Mouse (Mus musculus): Measurements from ENCODE around the gene Dnah3. TPM values are rescaled to one million over a fixed set of nuclear protein-coding genes. Genes with fewer than 3 reads are reported as not detected.

Gene Dnah3
- polyA plus RNA-seq, 1 experiment from 2014 or later: 0.40 TPM

DNA sequence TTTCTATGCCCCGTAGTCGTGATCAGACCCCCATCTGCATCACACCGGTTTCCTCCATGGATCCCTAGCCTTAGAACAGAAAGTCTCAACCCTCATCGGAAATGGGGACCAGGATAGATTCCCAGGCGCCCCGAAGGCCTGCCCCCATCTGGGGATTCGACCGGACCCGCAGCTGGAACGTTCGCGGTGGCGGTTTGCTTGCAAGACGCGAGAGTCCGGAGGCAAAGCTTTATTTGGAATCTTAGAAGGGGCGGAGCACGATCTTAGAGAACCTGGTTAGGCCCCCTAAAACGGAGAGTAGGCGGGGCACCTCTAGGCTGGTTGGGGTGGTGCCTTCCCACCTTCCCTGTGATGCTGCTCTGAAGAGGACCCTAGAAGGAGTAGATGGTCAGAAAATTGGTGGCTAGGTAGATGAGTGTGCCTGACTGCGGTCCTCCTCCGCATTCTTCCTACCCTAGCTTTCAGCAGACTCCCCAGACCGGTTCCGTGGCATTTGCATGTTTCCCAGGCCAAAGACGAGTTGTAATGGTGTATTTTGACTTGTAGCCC, 8.0 kb upstream of the Dnah3 start:
- Histone ChIP-seq H3K27me3 (no peaks in the 10 kb centered on the region), H3K4me1 (peaks cover 21% of the 10 kb centered on the region), H3K4me2 (peak overlapping the region; percentile 72), H3K27ac (peak overlapping the region; percentile 82), H3K36me3 (0 out of 2 replicates have a peak, but pooled peaks cover 6% of the 10 kb centered on the region), H3K4me3 (peak overlapping the region; percentile 79), H3K9me3 (no peaks in the 10 kb centered on the region), H3K9ac (peak overlapping the region; percentile 72)
- ATAC-seq (ENCODE audit: borderline replicate concordance, extremely low read depth, low FRiP score, low TSS enrichment): peak; percentile 49
- 2% methylated on average over 25 of the region's 25 CpGs for WGBS

DNA sequence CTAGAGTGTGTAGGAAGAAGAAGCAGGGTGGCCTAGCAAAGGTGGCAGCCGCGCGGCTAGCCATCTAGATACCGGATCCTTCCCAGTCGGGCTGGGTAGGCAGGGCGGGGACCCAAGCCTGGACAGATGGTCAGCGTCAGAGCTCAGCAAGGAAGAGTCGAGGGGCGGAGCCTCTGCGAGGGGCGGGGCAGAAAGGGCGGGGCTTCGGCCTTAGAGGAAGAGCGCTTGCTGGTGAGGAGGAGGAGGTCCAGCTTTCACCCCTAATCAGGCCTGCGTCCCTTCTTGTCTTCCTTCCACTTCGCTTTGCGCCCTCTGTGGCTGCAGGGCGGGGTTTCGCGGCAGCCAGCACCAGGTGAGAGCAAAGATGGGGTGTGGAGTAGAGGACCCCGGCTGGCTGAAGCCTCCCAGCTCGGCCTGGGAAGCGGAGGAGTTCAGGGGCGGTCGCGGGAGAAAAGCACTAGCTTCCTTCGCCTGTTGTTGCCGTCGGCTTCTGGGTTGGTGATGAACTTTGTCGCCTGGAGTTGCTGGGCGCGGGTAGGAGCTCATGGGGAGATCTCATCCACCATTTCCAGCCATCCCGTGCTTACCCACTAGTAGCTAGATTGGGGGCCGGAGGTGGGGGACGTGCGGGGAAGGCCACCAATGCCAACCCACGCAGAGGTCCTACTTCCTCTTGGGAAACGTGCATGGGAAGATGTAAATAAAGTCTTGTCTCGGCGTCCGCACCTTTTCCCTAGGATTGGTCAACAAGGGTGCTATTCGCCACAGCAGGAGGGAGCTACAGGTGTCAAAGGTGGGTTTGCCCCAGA, 7.3 kb upstream of the Dnah3 start, which contains the start of gene Tmem159:
Gene Tmem159 (plus strand): TSS at position 190 of the 809 bp plus-strand sequence.
- H3K27me3 ChIP-seq: no peaks in the 10 kb centered on the region
- 0 out of 2 replicates have a peak, but pooled peaks cover 6% of the 10 kb centered on the region for H3K36me3 ChIP-seq
- ATAC-seq (ENCODE audit: borderline replicate concordance, extremely low read depth, low FRiP score, low TSS enrichment): peak; percentile 92
- peak within 1 kb of the TSS; percentile 79 for H3K4me3 ChIP-seq
- H3K27ac ChIP-seq: peak within 1 kb of the TSS; percentile 82
- H3K9me3 ChIP-seq: no peaks in the 10 kb centered on the region
- H3K4me2 ChIP-seq: peak within 1 kb of the TSS; percentile 72
- peak within 1 kb of the TSS; percentile 72 for H3K9ac ChIP-seq
- peaks cover 23% of the 10 kb centered on the region for H3K4me1 ChIP-seq
- under 1% methylated on average over 42 of the region's 42 CpGs for WGBS

DNA sequence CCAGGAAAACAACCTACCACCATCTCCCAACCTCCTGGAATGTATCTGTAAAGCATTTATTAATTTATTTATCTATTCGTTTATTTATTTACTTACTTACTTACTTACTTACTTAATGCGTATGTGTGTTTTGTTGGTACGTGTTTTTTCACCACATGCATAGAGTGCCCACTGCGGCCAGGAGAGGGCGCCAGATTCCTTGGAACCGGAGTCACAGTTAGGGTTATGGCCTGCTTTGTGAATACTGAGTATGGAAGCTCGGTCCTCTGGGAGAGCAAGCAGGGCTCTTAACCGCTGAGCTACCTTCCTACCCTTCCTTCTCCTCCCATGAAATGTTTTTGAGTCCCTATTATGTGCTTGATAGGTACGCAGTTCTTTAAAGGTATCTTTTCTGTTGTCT, 3.3 kb upstream of the Dnah3 start:
- no peaks in the 10 kb centered on the region for H3K36me3 ChIP-seq
- no peak overlapping the region for H3K4me2 ChIP-seq
- H3K27me3 ChIP-seq: no peaks in the 10 kb centered on the region
- H3K4me1 ChIP-seq: peaks cover 10% of the 10 kb centered on the region
- 22% methylated on average over 9 of the region's 9 CpGs for WGBS
- no peak overlapping the region for H3K27ac ChIP-seq
- H3K9ac ChIP-seq: no peak overlapping the region
- H3K9me3 ChIP-seq: no peaks in the 10 kb centered on the region
- H3K4me3 ChIP-seq: no peak overlapping the region
- no peak for ATAC-seq (ENCODE audit: borderline replicate concordance, extremely low read depth, low FRiP score, low TSS enrichment)

DNA sequence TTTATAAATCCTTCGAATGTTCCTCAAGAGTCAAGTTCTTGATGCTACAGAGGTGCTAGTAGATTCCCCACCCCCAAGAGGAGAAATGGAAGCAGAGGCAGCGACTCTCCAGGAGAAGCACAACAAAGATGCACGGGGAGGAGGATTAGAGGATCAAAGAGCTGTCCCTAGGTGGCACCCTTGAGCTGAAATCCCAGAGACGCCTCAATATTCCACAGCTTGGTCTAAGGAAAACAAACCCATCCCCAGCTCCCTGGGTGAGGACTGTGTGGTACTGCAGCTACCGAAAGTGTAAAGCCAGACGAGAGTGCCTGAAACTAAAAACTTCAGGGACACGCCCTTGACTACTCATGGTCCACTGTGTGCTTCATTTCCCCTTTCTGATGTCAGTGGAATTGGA, 2.8 kb upstream of the Dnah3 start:
- H3K36me3 ChIP-seq: no peaks in the 10 kb centered on the region
- no peaks in the 10 kb centered on the region for H3K9me3 ChIP-seq
- H3K9ac ChIP-seq: no peak overlapping the region
- H3K4me3 ChIP-seq: no peak overlapping the region
- H3K27me3 ChIP-seq: no peaks in the 10 kb centered on the region
- no peak overlapping the region for H3K27ac ChIP-seq
- 0 out of 2 replicates have a peak, but pooled peaks cover 6% of the 10 kb centered on the region for H3K4me1 ChIP-seq
- 0 out of 2 replicates have a peak overlapping the region, but pooled peaks have one; percentile 14 for H3K4me2 ChIP-seq
- WGBS: 5% methylated on average over 7 of the region's 7 CpGs
- peak; percentile 37; the same call in 1 of the 2 replicates for ATAC-seq (ENCODE audit: borderline replicate concordance, extremely low read depth, low FRiP score, low TSS enrichment)

DNA sequence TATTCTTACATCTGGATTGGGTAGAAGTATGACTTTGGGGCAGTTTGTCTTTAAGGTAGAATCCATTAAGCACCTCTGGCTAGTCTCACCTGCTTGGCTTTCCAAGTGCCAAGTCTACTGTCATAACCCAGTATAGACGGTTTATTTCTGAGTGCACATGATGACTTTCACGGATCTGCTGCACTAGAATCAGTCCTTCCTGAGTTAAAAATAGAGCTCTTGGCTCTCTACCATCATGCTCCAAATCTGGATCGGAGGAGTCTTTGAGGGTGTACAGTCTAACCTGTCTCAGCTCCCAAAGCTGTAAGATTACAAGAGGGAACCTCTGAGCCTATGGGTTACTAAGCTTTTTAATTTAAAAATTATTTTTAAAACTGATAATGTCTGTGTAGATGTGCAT, 864 bp downstream of the Dnah3 start:
- WGBS: 76% methylated on average over 3 of the region's 3 CpGs
- Histone ChIP-seq H3K4me3 (no peak overlapping the region), H3K4me1 (0 out of 2 replicates have a peak, but pooled peaks cover 3% of the 10 kb centered on the region), H3K9me3 (no peaks in the 10 kb centered on the region), H3K27ac (no peak overlapping the region), H3K36me3 (no peaks in the 10 kb centered on the region), H3K4me2 (no peak overlapping the region), H3K9ac (no peak overlapping the region), H3K27me3 (no peaks in the 10 kb centered on the region)
- ATAC-seq (ENCODE audit: borderline replicate concordance, extremely low read depth, low FRiP score, low TSS enrichment): no peak

DNA sequence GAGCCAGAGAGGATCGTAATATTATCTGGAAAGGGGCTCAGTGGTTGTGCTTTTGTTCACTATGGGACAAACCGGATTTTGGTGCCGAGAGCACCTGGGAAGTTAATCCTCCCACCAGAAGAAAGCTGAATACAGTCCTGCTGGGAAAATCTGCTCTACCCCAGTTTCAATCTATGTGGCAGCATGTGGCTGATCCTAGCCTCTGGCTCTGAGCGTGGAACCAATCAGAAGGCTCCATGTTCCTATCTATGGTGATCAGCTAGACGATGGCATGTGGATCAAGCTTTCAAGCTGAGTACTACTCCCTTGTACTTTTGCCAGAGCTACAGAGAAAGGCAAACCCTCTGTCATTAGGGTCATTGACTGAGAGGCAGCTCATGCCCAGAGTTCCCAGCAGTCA, 2.0 kb downstream of the Dnah3 start:
- WGBS: 43% methylated on average over 5 of the region's 5 CpGs
- Histone ChIP-seq H3K4me2 (no peak overlapping the region), H3K4me1 (0 out of 2 replicates have a peak, but pooled peaks cover 2% of the 10 kb centered on the region), H3K9ac (no peak overlapping the region), H3K9me3 (no peaks in the 10 kb centered on the region), H3K27ac (no peak overlapping the region), H3K27me3 (no peaks in the 10 kb centered on the region), H3K36me3 (no peaks in the 10 kb centered on the region), H3K4me3 (no peak overlapping the region)
- ATAC-seq (ENCODE audit: borderline replicate concordance, extremely low read depth, low FRiP score, low TSS enrichment): no peak

DNA sequence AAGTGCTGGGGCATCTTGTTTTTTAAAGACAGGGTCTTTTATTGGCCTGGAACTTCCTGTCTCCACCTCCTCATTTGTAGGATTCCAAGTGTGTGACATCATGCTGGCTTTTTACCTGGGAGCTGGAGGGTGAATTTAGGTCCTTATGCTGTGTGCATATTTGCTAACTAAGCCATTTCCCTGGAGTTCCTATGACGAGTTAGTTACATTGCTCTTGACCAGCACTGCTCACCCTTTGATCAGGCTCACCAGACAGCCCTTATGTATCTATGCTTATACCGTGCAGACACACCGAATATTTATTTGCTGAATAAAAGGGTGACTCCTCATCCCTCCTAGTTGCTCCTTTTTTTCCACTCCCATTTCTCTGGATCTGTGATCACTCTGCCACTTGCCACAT, 14.9 kb downstream of the Dnah3 start:
- Histone ChIP-seq H3K36me3 (no peaks in the 10 kb centered on the region), H3K9me3 (no peaks in the 10 kb centered on the region), H3K27me3 (no peaks in the 10 kb centered on the region), H3K9ac (no peak overlapping the region), H3K4me2 (no peak overlapping the region), H3K27ac (no peak overlapping the region), H3K4me1 (no peaks in the 10 kb centered on the region), H3K4me3 (no peak overlapping the region)
- peak; percentile 23; the same call in 1 of the 2 replicates for ATAC-seq (ENCODE audit: borderline replicate concordance, extremely low read depth, low FRiP score, low TSS enrichment)
- 50% methylated on average over 3 of the region's 3 CpGs for WGBS

DNA sequence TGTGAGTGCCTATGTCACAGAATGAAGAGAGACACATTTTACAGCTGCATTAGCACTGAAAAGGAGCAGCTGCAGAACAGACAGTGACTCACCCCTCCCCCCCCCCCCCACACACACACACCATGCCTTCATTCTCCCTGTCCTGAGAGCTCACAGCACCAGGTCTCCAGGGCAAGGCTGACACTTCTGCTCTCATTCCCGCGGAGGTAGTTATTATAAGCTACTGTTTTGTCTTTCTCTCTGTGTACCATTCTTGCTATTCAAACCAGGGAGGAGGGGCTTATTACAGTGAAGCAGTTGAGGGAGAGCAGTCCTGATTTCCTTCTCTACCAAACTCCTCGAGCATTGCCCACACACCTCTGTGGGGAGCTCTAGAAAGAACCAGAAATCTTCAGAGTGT, 25.9 kb downstream of the Dnah3 start:
- Histone ChIP-seq H3K36me3 (no peaks in the 10 kb centered on the region), H3K4me2 (no peak overlapping the region), H3K9ac (no peak overlapping the region), H3K4me1 (no peaks in the 10 kb centered on the region), H3K4me3 (no peak overlapping the region), H3K27me3 (no peaks in the 10 kb centered on the region), H3K9me3 (no peaks in the 10 kb centered on the region), H3K27ac (no peak overlapping the region)
- 31% methylated on average over 3 of the region's 3 CpGs for WGBS
- ATAC-seq (ENCODE audit: borderline replicate concordance, extremely low read depth, low FRiP score, low TSS enrichment): no peak

DNA sequence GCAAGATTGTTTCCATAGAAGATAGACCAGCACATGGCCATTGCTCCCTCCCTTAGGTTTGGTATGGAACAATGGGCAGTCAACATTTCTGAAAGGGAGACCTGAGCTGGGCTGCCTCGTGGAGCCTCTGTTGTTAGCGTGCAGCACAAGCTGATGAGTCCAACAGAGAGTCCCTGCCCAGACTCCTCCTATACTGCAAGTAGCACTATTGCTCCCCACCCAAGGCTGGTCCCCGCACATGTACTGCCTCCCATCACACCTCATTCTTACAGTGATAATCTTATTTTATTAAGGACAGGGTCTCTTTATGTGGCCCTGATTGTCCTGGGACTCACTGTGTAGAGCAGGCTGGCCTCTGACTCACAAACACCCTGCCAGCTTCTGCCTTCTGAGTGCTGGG, 27.0 kb downstream of the Dnah3 start:
- 76% methylated on average over 3 of the region's 3 CpGs for WGBS
- no peaks in the 10 kb centered on the region for H3K27me3 ChIP-seq
- no peak for ATAC-seq (ENCODE audit: borderline replicate concordance, extremely low read depth, low FRiP score, low TSS enrichment)
- H3K36me3 ChIP-seq: no peaks in the 10 kb centered on the region
- H3K4me1 ChIP-seq: no peaks in the 10 kb centered on the region
- H3K27ac ChIP-seq: no peak overlapping the region
- no peak overlapping the region for H3K4me2 ChIP-seq
- no peaks in the 10 kb centered on the region for H3K9me3 ChIP-seq
- no peak overlapping the region for H3K4me3 ChIP-seq
- H3K9ac ChIP-seq: no peak overlapping the region

DNA sequence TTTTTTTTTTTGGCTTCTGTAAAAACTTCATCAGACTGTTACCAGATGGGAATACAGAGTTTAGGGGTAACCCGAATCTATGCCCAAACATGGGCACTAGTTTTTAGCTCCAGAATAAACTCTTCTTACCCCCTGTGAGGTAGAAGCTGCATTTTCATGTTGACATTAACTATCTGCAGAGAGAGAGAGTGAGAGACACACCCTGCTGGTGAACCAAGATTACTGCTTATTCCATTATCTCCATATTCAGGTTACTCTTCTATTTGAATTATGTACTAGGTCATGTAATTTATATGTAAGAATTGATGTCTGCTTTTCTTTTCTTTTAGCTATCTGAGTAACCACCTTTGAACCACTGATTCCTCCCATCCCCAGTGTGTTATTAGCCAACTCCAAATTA, 31.0 kb downstream of the Dnah3 start:
- no peak overlapping the region for H3K4me3 ChIP-seq
- H3K4me2 ChIP-seq: no peak overlapping the region
- no peaks in the 10 kb centered on the region for H3K9me3 ChIP-seq
- H3K9ac ChIP-seq: no peak overlapping the region
- no peaks in the 10 kb centered on the region for H3K36me3 ChIP-seq
- WGBS: 66% methylated on average over 1 of the region's 1 CpGs
- no peaks in the 10 kb centered on the region for H3K27me3 ChIP-seq
- H3K27ac ChIP-seq: no peak overlapping the region
- ATAC-seq (ENCODE audit: borderline replicate concordance, extremely low read depth, low FRiP score, low TSS enrichment): no peak
- H3K4me1 ChIP-seq: no peaks in the 10 kb centered on the region

DNA sequence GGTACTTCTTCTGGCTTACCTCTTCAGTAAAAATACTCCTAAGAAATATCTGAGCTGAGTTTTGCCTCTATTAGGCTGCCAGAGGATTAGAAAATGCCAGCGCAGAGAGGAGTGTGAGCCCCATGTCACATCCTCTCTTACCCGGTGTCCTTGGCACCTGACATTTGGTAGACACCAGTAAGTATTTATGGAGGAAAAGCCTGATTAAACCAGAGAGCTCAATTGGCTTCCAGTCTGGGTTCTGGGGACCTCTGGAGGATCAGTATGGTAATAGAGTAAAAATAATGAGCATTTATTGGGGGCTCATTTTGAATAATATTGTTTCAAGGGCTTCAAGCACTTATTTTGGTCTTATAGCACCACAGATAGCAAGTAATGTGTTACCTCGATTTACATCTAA, 39.6 kb downstream of the Dnah3 start:
- Histone ChIP-seq H3K4me2 (no peak overlapping the region), H3K27me3 (no peaks in the 10 kb centered on the region), H3K4me3 (no peak overlapping the region), H3K9me3 (no peaks in the 10 kb centered on the region), H3K27ac (no peak overlapping the region), H3K4me1 (no peaks in the 10 kb centered on the region), H3K9ac (no peak overlapping the region), H3K36me3 (no peaks in the 10 kb centered on the region)
- 75% methylated on average over 3 of the region's 3 CpGs for WGBS
- ATAC-seq (ENCODE audit: borderline replicate concordance, extremely low read depth, low FRiP score, low TSS enrichment): no peak

DNA sequence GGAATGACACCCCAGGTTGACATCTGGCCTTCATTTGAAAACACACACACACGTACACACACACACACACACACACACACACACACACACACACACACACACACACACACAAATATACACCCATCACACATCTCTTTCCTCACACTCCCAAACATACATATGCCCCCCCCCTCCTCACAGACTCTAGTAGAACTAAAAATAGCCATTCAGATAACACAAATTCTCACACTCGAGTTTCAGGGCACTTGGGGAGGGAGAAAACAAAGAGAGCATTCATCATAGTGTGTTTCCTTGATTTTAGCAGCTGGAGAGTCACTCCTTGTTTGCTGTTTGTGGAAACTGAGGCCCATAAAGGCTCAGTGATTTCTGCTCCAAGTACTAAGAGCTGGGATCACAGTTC, 41.1 kb downstream of the Dnah3 start:
- no peaks in the 10 kb centered on the region for H3K9me3 ChIP-seq
- ATAC-seq (ENCODE audit: borderline replicate concordance, extremely low read depth, low FRiP score, low TSS enrichment): no peak
- WGBS: 29% methylated on average over 2 of the region's 2 CpGs
- no peak overlapping the region for H3K27ac ChIP-seq
- no peaks in the 10 kb centered on the region for H3K27me3 ChIP-seq
- no peaks in the 10 kb centered on the region for H3K4me1 ChIP-seq
- H3K4me3 ChIP-seq: no peak overlapping the region
- no peaks in the 10 kb centered on the region for H3K36me3 ChIP-seq
- H3K9ac ChIP-seq: no peak overlapping the region
- no peak overlapping the region for H3K4me2 ChIP-seq

Measured in lung, embryonic 15.5 days (tissue).